Mouse (Mus musculus): ENCODE measurements around the gene Cfap43. TPM values are rescaled to one million over a fixed set of nuclear protein-coding genes. Genes with fewer than 3 reads are reported as not detected.
A peak's percentile ranks its signal among the peaks of the same experiment; 100 is the strongest.

Gene Cfap43
- polyA plus RNA-seq, 1 experiment from 2014 or later, result 0.16 TPM

- TF ChIP-seq CTCF (IDR thresholded peaks at IDR 0.05; ENCODE audit: low read depth), result no peak
- ATAC-seq, result no peak
- peak overlapping the region; percentile 42 for H3K4me3 ChIP-seq (ENCODE audit: low read depth, low read length)
- no peak overlapping the region for H3K27ac ChIP-seq (ENCODE audit: low read depth, low read length)
- no peaks in the 10 kb centered on the region for H3K4me1 ChIP-seq (replicated peaks; ENCODE audit: control insufficient read depth, insufficient read depth, low read length)
- no peaks in the 10 kb centered on the region for H3K36me3 ChIP-seq (ENCODE audit: control insufficient read depth, insufficient read depth)
- H3K27me3 ChIP-seq (replicated peaks; ENCODE audit: control insufficient read depth, insufficient read depth, low read length), result 0 out of 2 replicates have a peak, but pooled peaks cover 12% of the 10 kb centered on the region
- H3K4me2 ChIP-seq (replicated peaks; ENCODE audit: low read depth), result peak overlapping the region; percentile 82
- H3K9me3 ChIP-seq (ENCODE audit: control insufficient read depth), result no peaks in the 10 kb centered on the region
- H3K9ac ChIP-seq (ENCODE audit: low read depth, low read length), result no peak overlapping the region
- 2% methylated on average over 6 of the region's 6 CpGs for WGBS
Observed at GRCm38 (mm10) chr19:47837527-47837901, 81.6 kb downstream of the Cfap43 start.

GRCm38 (mm10) chr19:47836701-47837526 is 82.2 kb downstream of the Cfap43 start:
- Histone ChIP-seq H3K36me3 (ENCODE audit: control insufficient read depth, insufficient read depth) (no peaks in the 10 kb centered on the region), H3K9me3 (ENCODE audit: control insufficient read depth) (no peaks in the 10 kb centered on the region), H3K27me3 (replicated peaks; ENCODE audit: control insufficient read depth, insufficient read depth, low read length) (0 out of 2 replicates have a peak, but pooled peaks cover 12% of the 10 kb centered on the region), H3K9ac (ENCODE audit: low read depth, low read length) (no peak overlapping the region), H3K4me1 (replicated peaks; ENCODE audit: control insufficient read depth, insufficient read depth, low read length) (no peaks in the 10 kb centered on the region), H3K4me3 (ENCODE audit: low read depth, low read length) (peak overlapping the region; percentile 42), H3K4me2 (replicated peaks; ENCODE audit: low read depth) (peak overlapping the region; percentile 82), H3K27ac (ENCODE audit: low read depth, low read length) (no peak overlapping the region)
- WGBS, result 5% methylated on average over 49 of the region's 49 CpGs
- peak; percentile 65 for TF ChIP-seq CTCF (IDR thresholded peaks at IDR 0.05; ENCODE audit: low read depth)
- peak; percentile 87 for ATAC-seq

GRCm38 (mm10) chr19:47835776-47836175 is 83.3 kb downstream of the Cfap43 start:
- Histone ChIP-seq H3K27ac (ENCODE audit: low read depth, low read length) (no peak overlapping the region), H3K4me2 (replicated peaks; ENCODE audit: low read depth) (no peak overlapping the region), H3K36me3 (ENCODE audit: control insufficient read depth, insufficient read depth) (no peaks in the 10 kb centered on the region), H3K9ac (ENCODE audit: low read depth, low read length) (no peak overlapping the region), H3K4me1 (replicated peaks; ENCODE audit: control insufficient read depth, insufficient read depth, low read length) (no peaks in the 10 kb centered on the region), H3K9me3 (ENCODE audit: control insufficient read depth) (no peaks in the 10 kb centered on the region), H3K4me3 (ENCODE audit: low read depth, low read length) (no peak overlapping the region), H3K27me3 (replicated peaks; ENCODE audit: control insufficient read depth, insufficient read depth, low read length) (0 out of 2 replicates have a peak, but pooled peaks cover 12% of the 10 kb centered on the region)
- ATAC-seq, result no peak
- 88% methylated on average over 7 of the region's 7 CpGs for WGBS
- TF ChIP-seq CTCF (IDR thresholded peaks at IDR 0.05; ENCODE audit: low read depth), result no peak

- no peak overlapping the region for H3K9ac ChIP-seq (ENCODE audit: low read depth, low read length)
- H3K9me3 ChIP-seq (ENCODE audit: control insufficient read depth), result no peaks in the 10 kb centered on the region
- no peak overlapping the region for H3K4me2 ChIP-seq (replicated peaks; ENCODE audit: low read depth)
- no peak for TF ChIP-seq CTCF (IDR thresholded peaks at IDR 0.05; ENCODE audit: low read depth)
- H3K4me3 ChIP-seq (ENCODE audit: low read depth, low read length), result no peak overlapping the region
- H3K4me1 ChIP-seq (replicated peaks; ENCODE audit: control insufficient read depth, insufficient read depth, low read length), result no peaks in the 10 kb centered on the region
- 0 out of 2 replicates have a peak, but pooled peaks cover 12% of the 10 kb centered on the region for H3K27me3 ChIP-seq (replicated peaks; ENCODE audit: control insufficient read depth, insufficient read depth, low read length)
- no peak overlapping the region for H3K27ac ChIP-seq (ENCODE audit: low read depth, low read length)
- H3K36me3 ChIP-seq (ENCODE audit: control insufficient read depth, insufficient read depth), result no peaks in the 10 kb centered on the region
- 50% methylated on average over 5 of the region's 5 CpGs for WGBS
- ATAC-seq, result no peak
Observed at GRCm38 (mm10) chr19:47834614-47835013, 84.5 kb downstream of the Cfap43 start.

GRCm38 (mm10) chr19:47832316-47832715 is 86.8 kb downstream of the Cfap43 start:
- Histone ChIP-seq H3K36me3 (ENCODE audit: control insufficient read depth, insufficient read depth) (no peaks in the 10 kb centered on the region), H3K27me3 (replicated peaks; ENCODE audit: control insufficient read depth, insufficient read depth, low read length) (0 out of 2 replicates have a peak, but pooled peaks cover 5% of the 10 kb centered on the region)
- no peak for TF ChIP-seq CTCF (IDR thresholded peaks at IDR 0.05; ENCODE audit: low read depth)

GRCm38 (mm10) chr19:47831111-47831510 is 88.0 kb downstream of the Cfap43 start:
- no peaks in the 10 kb centered on the region for H3K36me3 ChIP-seq (ENCODE audit: control insufficient read depth, insufficient read depth)
- no peak overlapping the region for H3K9ac ChIP-seq (ENCODE audit: low read depth, low read length)
- 96% methylated on average over 8 of the region's 8 CpGs for WGBS
- TF ChIP-seq CTCF (IDR thresholded peaks at IDR 0.05; ENCODE audit: low read depth), result no peak
- no peak overlapping the region for H3K4me2 ChIP-seq (replicated peaks; ENCODE audit: low read depth)
- ATAC-seq, result no peak
- H3K4me3 ChIP-seq (ENCODE audit: low read depth, low read length), result no peak overlapping the region
- no peaks in the 10 kb centered on the region for H3K9me3 ChIP-seq (ENCODE audit: control insufficient read depth)
- no peak overlapping the region for H3K27ac ChIP-seq (ENCODE audit: low read depth, low read length)
- H3K4me1 ChIP-seq (replicated peaks; ENCODE audit: control insufficient read depth, insufficient read depth, low read length), result no peaks in the 10 kb centered on the region
- no peaks in the 10 kb centered on the region for H3K27me3 ChIP-seq (replicated peaks; ENCODE audit: control insufficient read depth, insufficient read depth, low read length)

More at GRCm38 (mm10) chr19:47832316-47832715, 86.8 kb downstream of the Cfap43 start:
- Histone ChIP-seq H3K4me3 (ENCODE audit: low read depth, low read length) (no peak overlapping the region), H3K4me1 (replicated peaks; ENCODE audit: control insufficient read depth, insufficient read depth, low read length) (no peaks in the 10 kb centered on the region), H3K9ac (ENCODE audit: low read depth, low read length) (no peak overlapping the region), H3K9me3 (ENCODE audit: control insufficient read depth) (no peaks in the 10 kb centered on the region), H3K27ac (ENCODE audit: low read depth, low read length) (no peak overlapping the region), H3K4me2 (replicated peaks; ENCODE audit: low read depth) (no peak overlapping the region)
- WGBS, result 79% methylated on average over 16 of the region's 16 CpGs
- ATAC-seq, result no peak
